Mouse (Mus musculus) forebrain, embryonic 14.5 days (tissue): ENCODE results near the gene Dlec1. TPM values are rescaled to one million over a fixed set of nuclear protein-coding genes. Genes with fewer than 3 reads are reported as not detected.

Experiments used
- ATAC-seq: fragments of 200-750 bp; cut with Nextera tagmentation; 2 replicates; pipeline ENCODE4 v1.8.0; 2017; ENCODE audit warnings: mild to moderate bottlenecking, moderate library complexity
- DNase-seq: peaks from one replicate; pipeline ENCODE4 v3.0.0-alpha.2; 2015; ENCODE audit warnings: low spot score
- H3K27ac ChIP-seq: fragments of 300-500 bp; sonication (generic); 2 replicates; pipeline ENCODE4 v1.5.1; 2014; ENCODE audit warnings: low read depth, mild to moderate bottlenecking, control low read depth, low read length, moderate library complexity
- H3K27me3 ChIP-seq: fragments of 300-500 bp; sonication (generic); replicated peaks from 2 replicates; pipeline ENCODE4 v1.6.1; 2014; ENCODE audit warnings: low read length, control low read depth, mixed read lengths; ENCODE audit not compliant: control insufficient read depth, insufficient read depth
- H3K36me3 ChIP-seq: fragments of 300-500 bp; sonication (generic); 2 replicates; pipeline ENCODE4 v1.6.1; 2014; ENCODE audit warnings: low read length, control low read depth; ENCODE audit not compliant: control insufficient read depth, insufficient read depth
- H3K4me1 ChIP-seq: fragments of 300-500 bp; sonication (generic); 2 replicates; pipeline ENCODE4 v1.6.1; 2014; ENCODE audit warnings: antibody characterized with exemption, low read length, control low read depth; ENCODE audit not compliant: control insufficient read depth, insufficient read depth
- H3K4me2 ChIP-seq: fragments of 300-500 bp; sonication (generic); 2 replicates; pipeline ENCODE4 v1.6.1; 2014; ENCODE audit warnings: mild to moderate bottlenecking, control low read depth, low read length
- H3K4me3 ChIP-seq: fragments of 300-500 bp; sonication (generic); 2 replicates; pipeline ENCODE4 v1.5.1; 2014; ENCODE audit warnings: low read depth, low read length, control low read depth
- H3K9ac ChIP-seq: fragments of 300-500 bp; sonication (generic); 2 replicates; pipeline ENCODE4 v1.6.1; 2014; ENCODE audit warnings: mild to moderate bottlenecking, low read length, control low read depth, moderate library complexity
- H3K9me3 ChIP-seq: fragments of 300-500 bp; sonication (generic); replicated peaks from 2 replicates; pipeline ENCODE4 v1.6.1; 2016; ENCODE audit warnings: low read length, control low read depth, mixed read lengths; ENCODE audit not compliant: control insufficient read depth
- WGBS: fragments of 180-500 bp; shearing (Covaris S2); extraction: QIAGEN DNeasy Blood & Tissue Kit; methylation state at CpG from one replicate; pipeline ENCODE4 v1.1.7; 2014; 5-methylcytosine and 5-hydroxymethylcytosine counted together
- polyA plus RNA-seq: library from polyadenylated mRNA; unstranded; fragments of >200 nt; fragmentation: Nextera tagmentation; extraction: Ambion mirVana; gene quantifications from 2 replicates; pipeline ENCODE4 v1.2.1, GENCODE M21; 2014

Gene Dlec1
- polyA plus RNA-seq, 1 experiment from 2014 or later = 0.33 TPM

DNA sequence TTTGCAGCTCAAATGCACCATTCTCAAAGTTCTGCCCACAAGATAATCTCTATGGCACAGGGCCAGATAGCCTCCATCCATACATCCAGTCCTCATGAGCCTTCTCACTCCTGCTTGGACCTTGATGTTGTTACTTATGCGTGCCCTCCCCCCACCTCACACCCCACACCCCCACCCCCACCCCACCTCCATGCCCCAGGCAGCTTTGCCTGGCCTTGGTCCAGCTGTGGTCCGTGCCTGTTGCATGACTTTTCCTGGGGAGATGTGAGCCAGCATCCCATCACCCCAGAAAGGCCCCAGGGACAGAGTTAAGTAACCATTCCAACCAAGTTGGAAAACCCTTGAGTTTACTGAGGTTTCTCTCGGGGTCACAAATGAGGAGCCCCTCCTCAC is 17.9 kb downstream of the Dlec1 start:
- Histone ChIP-seq H3K36me3 (no peaks in the 10 kb centered on the region), H3K4me2 (no peak overlapping the region), H3K27ac (no peak overlapping the region), H3K4me1 (no peaks in the 10 kb centered on the region), H3K9me3 (no peaks in the 10 kb centered on the region), H3K4me3 (no peak overlapping the region), H3K9ac (no peak overlapping the region), H3K27me3 (no peaks in the 10 kb centered on the region)
- WGBS = 78% methylated on average over 3 of the region's 3 CpGs
- ATAC-seq = no peak
- no peak for DNase-seq

DNA sequence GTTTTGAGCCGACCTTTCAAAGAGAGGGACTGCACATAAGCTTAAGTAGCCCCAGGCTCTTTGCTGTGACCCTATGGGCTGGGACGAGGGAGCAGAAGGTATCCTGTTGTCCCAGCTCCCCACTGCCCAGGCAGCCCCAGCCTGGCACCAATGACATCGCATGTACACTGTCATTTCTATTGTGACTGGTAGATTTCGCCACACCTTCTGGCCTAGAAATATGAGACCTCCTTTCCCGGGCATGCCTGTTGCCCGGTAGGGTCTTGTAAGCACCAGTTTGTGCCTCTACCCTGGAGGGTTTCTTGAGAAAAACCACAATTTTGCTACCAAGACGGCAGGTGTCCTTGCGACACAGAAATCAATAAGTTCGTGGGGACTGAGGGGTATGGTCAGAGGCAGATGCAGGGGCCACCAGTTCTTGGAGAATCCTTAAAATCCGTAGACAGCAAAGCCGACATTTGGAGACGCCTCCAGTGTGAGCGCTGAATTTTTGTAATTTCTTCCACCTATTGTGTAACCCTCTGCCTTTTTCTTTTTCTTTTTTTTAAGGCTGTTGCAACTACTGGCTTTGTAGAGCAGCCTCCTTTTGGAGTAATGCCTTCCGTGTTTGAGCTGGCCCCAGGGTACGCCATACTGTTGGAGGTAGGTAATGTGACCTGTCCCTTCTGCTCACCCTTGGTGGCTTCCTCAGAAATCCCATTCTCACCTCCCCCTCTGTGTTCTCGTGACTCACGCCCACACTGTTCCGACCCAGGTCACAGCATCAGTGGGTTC is 20.5 kb downstream of the Dlec1 start:
- Histone ChIP-seq H3K27ac (no peak overlapping the region), H3K4me1 (no peaks in the 10 kb centered on the region), H3K9ac (no peak overlapping the region), H3K27me3 (no peaks in the 10 kb centered on the region), H3K9me3 (no peaks in the 10 kb centered on the region), H3K36me3 (no peaks in the 10 kb centered on the region), H3K4me2 (no peak overlapping the region), H3K4me3 (no peak overlapping the region)
- DNase-seq = no peak
- no peak for ATAC-seq
- 90% methylated on average over 18 of the region's 18 CpGs for WGBS

DNA sequence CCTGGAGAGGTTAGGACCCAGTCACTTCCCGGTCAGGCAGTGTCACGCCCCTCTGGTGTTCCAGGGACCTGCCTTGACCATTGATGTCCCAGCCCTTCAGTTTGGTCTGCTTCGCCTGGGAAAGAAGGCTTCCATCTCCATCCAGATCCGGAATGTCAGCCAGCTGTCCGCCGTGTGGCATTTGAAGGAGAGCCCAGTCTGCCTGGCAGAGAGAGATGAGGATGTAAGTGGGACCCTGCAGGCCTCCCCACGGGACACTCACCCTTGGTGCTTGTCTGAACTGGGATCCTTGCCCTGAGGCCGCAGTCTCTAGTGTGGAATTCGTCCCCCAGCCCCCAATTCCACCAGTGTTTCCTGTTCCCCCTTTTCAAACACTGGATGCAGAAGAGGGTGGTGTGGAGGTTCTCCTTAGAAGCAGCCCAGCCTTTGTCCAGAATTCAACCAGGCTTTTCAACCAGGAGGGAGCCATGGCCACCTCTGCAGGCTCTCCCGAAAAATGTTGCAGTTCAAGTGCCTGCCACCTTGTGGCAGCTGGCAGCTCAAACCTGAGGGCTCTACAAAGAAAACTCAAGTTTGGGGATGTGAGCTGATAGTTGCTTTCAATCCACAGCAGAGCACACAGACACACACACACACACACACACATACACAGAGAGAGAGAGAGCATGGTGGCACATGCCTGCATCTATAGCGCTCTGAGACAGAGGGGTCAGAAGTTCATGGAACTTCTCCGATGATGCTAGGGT is 26.3 kb downstream of the Dlec1 start:
- Histone ChIP-seq H3K27me3 (no peaks in the 10 kb centered on the region), H3K4me3 (no peak overlapping the region), H3K4me1 (no peaks in the 10 kb centered on the region), H3K9me3 (no peaks in the 10 kb centered on the region), H3K36me3 (no peaks in the 10 kb centered on the region), H3K4me2 (no peak overlapping the region), H3K27ac (no peak overlapping the region), H3K9ac (no peak overlapping the region)
- ATAC-seq = no peak
- 86% methylated on average over 12 of the region's 12 CpGs for WGBS
- no peak for DNase-seq

DNA sequence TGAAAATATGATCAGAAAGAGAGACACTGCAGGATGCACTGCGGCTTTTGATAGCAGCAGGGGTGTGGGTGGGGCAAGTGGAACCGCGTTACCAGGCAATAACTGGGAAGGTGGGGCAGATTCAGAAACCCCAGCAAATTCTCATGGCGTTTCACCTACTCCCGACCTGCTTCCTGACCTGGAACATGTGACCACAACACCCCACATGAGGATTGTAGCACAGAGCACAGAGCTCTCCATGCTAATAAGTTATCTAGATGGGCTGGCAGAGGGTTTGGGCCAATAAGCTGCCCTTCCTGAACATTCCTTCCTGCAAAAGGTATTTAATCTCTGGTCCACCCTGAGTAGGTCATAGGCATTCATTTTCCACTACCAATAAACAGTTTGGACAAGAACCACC is 28.4 kb downstream of the Dlec1 start:
- Histone ChIP-seq H3K4me1 (no peaks in the 10 kb centered on the region), H3K4me3 (no peak overlapping the region), H3K9ac (no peak overlapping the region), H3K27ac (no peak overlapping the region), H3K36me3 (no peaks in the 10 kb centered on the region), H3K4me2 (no peak overlapping the region), H3K27me3 (no peaks in the 10 kb centered on the region), H3K9me3 (no peaks in the 10 kb centered on the region)
- DNase-seq (no peak), ATAC-seq (no peak)
- 62% methylated on average over 5 of the region's 5 CpGs for WGBS

DNA sequence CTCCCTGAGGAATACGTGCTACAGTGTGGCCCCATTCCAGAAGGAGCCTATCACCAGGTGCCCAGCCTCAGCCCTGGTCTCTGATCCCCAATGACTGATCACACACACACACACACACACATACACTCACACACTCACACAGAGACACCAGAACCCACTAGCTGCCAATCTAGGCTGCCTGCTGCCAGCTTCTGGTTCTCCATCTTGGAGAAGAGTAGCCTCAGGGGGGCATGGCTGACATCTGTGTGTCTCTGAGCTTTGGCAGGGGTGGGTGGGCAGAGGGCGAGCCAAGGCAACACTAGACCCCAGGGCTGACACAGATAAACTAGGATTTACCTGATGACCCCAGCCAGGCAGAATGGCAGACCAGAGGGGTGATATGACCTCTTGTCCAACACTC is 36.6 kb downstream of the Dlec1 start:
- Histone ChIP-seq H3K27ac (no peak overlapping the region), H3K4me1 (no peaks in the 10 kb centered on the region), H3K9ac (no peak overlapping the region), H3K4me3 (no peak overlapping the region), H3K36me3 (no peaks in the 10 kb centered on the region), H3K4me2 (no peak overlapping the region), H3K9me3 (no peaks in the 10 kb centered on the region), H3K27me3 (no peaks in the 10 kb centered on the region)
- ATAC-seq (no peak), DNase-seq (no peak)
- WGBS = 90% methylated on average over 2 of the region's 2 CpGs

DNA sequence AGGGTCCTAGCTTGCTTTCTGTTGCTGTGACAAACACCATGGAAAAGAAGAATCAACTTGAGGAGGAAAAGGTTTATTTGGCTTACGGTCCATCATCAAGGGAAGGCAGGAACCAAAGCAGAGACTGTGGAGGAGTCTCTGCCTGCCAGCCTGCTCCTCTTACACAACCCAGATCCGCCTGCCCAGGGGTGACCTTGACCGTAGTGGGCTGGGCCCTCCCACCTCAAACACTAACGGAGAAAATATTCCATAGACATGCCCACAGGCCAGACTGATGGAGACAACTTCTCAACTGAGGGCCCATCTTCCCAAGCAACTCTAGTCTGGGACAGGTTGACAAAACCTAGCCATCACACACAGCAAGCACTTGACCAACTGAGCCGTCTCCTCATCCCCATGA is 39.8 kb downstream of the Dlec1 start:
- Histone ChIP-seq H3K9ac (no peak overlapping the region), H3K4me2 (no peak overlapping the region), H3K36me3 (no peaks in the 10 kb centered on the region), H3K4me1 (no peaks in the 10 kb centered on the region), H3K27me3 (no peaks in the 10 kb centered on the region), H3K4me3 (no peak overlapping the region), H3K27ac (no peak overlapping the region), H3K9me3 (no peaks in the 10 kb centered on the region)
- 90% methylated on average over 5 of the region's 5 CpGs for WGBS
- no peak for DNase-seq
- ATAC-seq = no peak

DNA sequence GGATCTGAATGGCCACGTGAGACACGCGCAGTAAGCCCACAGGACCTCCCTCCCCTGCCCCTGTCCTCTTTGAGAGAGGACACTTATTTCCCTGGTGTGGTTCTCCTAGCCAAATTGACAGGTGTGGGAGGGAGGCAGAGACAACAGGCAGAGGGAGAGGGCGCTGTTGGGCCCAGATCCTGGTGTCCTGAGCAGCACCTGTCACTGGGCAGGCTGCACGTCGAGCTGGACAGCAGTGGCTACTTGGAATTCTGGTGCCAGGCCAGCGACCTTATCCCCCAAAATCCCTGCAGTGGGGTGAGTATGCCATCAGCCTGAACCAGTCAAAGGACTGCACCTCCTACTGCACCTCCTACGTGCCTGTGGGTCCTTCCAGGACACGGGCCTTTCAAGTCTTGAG is 41.1 kb downstream of the Dlec1 start:
- H3K27me3 ChIP-seq = no peaks in the 10 kb centered on the region
- H3K9me3 ChIP-seq = no peaks in the 10 kb centered on the region
- DNase-seq = no peak
- no peaks in the 10 kb centered on the region for H3K4me1 ChIP-seq
- 71% methylated on average over 9 of the region's 9 CpGs for WGBS
- no peak overlapping the region for H3K9ac ChIP-seq
- H3K4me2 ChIP-seq = no peak overlapping the region
- no peaks in the 10 kb centered on the region for H3K36me3 ChIP-seq
- ATAC-seq = no peak
- H3K4me3 ChIP-seq = no peak overlapping the region
- H3K27ac ChIP-seq = no peak overlapping the region

DNA sequence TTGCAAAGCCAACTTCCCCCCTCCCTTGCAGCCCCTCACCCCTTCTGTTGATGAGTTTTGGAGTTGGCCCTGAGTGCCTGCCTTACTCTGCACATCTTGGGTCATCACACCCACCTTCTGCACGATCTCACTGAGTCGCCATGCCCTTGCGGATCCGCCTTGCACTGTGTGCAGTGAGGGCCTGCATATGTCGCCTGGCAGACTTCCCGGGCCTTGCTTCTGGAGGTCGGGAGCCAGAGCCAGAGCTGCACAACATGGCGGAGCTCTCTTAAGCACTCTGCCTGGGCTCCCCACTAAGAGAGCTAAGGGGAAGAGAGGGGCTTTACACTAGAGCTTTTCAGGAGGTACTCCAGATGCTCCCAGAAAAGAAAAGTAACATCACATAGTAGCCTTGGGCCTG is 42.4 kb downstream of the Dlec1 start:
- peak; percentile 33 for DNase-seq
- no peaks in the 10 kb centered on the region for H3K4me1 ChIP-seq

DNA sequence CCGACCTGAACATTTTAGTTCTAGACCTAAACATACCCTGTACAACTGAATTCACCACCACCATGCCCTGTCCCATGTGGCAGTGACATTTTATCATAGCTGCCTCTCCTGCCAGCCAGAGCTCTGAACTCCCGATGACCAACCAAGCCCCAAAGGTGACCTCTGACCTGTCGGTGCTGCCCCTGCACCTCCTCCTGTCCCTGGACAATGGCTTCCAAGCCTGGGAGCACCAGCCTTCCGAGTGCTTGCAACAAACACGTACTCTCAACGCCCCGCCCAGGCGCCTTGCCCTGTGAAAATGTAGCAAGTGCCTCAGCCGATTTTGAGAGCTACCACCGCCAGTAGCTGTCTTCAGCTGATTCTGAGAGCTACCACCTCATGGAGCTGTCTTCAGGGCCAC is 42.9 kb downstream of the Dlec1 start:
- Histone ChIP-seq H3K27me3 (no peaks in the 10 kb centered on the region), H3K9me3 (no peaks in the 10 kb centered on the region), H3K4me3 (no peak overlapping the region), H3K4me2 (no peak overlapping the region), H3K27ac (no peak overlapping the region), H3K9ac (no peak overlapping the region), H3K4me1 (no peaks in the 10 kb centered on the region), H3K36me3 (no peaks in the 10 kb centered on the region)
- WGBS = 55% methylated on average over 10 of the region's 10 CpGs
- DNase-seq (no peak), ATAC-seq (no peak)

More for the DNA sequence above, 42.4 kb downstream of the Dlec1 start:
- H3K27ac ChIP-seq = no peak overlapping the region
- H3K9ac ChIP-seq = no peak overlapping the region
- H3K4me2 ChIP-seq = no peak overlapping the region
- ATAC-seq = no peak
- WGBS = 66% methylated on average over 8 of the region's 8 CpGs
- H3K27me3 ChIP-seq = no peaks in the 10 kb centered on the region
- H3K9me3 ChIP-seq = no peaks in the 10 kb centered on the region
- H3K36me3 ChIP-seq = no peaks in the 10 kb centered on the region
- H3K4me3 ChIP-seq = no peak overlapping the region
